Mouse (Mus musculus) cerebellum, adult 2 months (tissue): ENCODE data around the gene Marcks.

Experiments used
- CTCF ChIP-seq: fragments of 200-500 bp; IDR thresholded peaks from 2 replicates; pipeline ENCODE4 v1.5.1; 2011; ENCODE audit warnings: low read depth, mild to moderate bottlenecking, control low read depth, low read length, moderate library complexity, borderline replicate concordance; ENCODE audit not compliant: insufficient read depth
- POLR2A ChIP-seq: fragments of 200-500 bp; IDR thresholded peaks from 2 replicates; pipeline ENCODE4 v1.6.1; 2011; ENCODE audit warnings: low read length, control low read depth, borderline replicate concordance; ENCODE audit not compliant: insufficient read depth

GRCm38 (mm10) chr10:37170466-37170865 lies 31.7 kb upstream of the Marcks start:
- TF ChIP-seq CTCF (no peak), POLR2A (no peak)
